In the genomic region with DNA sequence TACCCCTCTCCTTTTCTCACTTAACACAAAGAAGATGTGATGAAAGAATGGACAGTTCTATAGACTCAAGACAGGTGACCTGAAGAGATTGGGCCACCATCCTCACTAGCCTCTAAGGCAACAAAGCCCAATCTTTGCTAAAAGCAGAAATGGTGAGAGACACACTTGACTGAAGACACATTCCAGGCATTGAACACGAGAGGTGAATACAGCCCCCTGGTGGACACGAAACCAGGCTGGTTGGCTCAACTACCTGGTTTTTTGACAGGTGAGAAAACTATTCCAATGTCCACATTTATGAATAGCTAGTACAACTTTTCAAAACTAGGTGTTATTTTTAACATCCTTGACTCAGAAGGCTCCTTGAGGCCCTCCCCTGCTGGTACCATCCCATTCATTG, we compare ENCODE assay signal across 11 mouse cellular contexts. TPM values are rescaled to one million over a fixed set of nuclear protein-coding genes. Genes with fewer than 3 reads are reported as not detected.
DNase-seq lines count a peak whose midpoint lies in the region; ATAC-seq and TF ChIP-seq lines count a peak whose summit lies in the region.
"Had no signal": no experiment of that assay in that cellular context is flagged by ENCODE, and none has a peak within 500 bp of the region (broad histone marks: within the 10 kb centered on the region; RNA-seq: fewer than 3 reads in every experiment).

No protein-coding gene starts in this region.

- 0 out of 2 replicates have a peak, but pooled peaks have one; percentile 25 for TF ChIP-seq CTCF in cerebellum, adult 2 months (IDR thresholded peaks at IDR 0.05; ENCODE audit: borderline replicate concordance, insufficient read depth, low read depth, low read length)
- TF ChIP-seq CTCF in kidney, postnatal 0 days (IDR thresholded peaks at IDR 0.05; ENCODE audit: low read depth) = peak; percentile 68

- no peak for ATAC-seq in limb, embryonic 11.5 days (ENCODE audit: insufficient number of reproducible peaks, low FRiP score, low TSS enrichment, low read depth)
- ATAC-seq in kidney, postnatal 0 days (replicated peaks; ENCODE audit: low FRiP score, low read depth) = no peak
- ATAC-seq: midbrain, embryonic 16.5 days had no signal

- TF ChIP-seq POLR2A in cerebellum, adult 2 months (IDR thresholded peaks at IDR 0.05; ENCODE audit: borderline replicate concordance, insufficient read depth, low read length) = no peak

- H3K36me3 ChIP-seq in limb, embryonic 11.5 days (ENCODE audit: control insufficient read depth, insufficient read depth, low read length) = peaks cover 3% of the 10 kb centered on the region; the same call in 1 of the 2 replicates
- peaks cover 35% of the 10 kb centered on the region for H3K36me3 ChIP-seq in limb, embryonic 10.5 days
- no peaks in the 10 kb centered on the region for H3K36me3 ChIP-seq in kidney, postnatal 0 days (ENCODE audit: insufficient read depth, low read length)
- no peaks in the 10 kb centered on the region for H3K36me3 ChIP-seq in splenic B cell, adult 2 months (ENCODE audit: control insufficient read depth, insufficient read depth, low read length, poor library complexity, severe bottlenecking)

- no peaks in the 10 kb centered on the region for H3K4me1 ChIP-seq in cerebellum, adult 2 months (ENCODE audit: control insufficient read depth, insufficient read depth, low read length)
- H3K4me1 ChIP-seq in limb, embryonic 11.5 days (ENCODE audit: control insufficient read depth, insufficient read depth, low read length) = peaks cover 2% of the 10 kb centered on the region; the same call in 1 of the 2 replicates
- H3K4me1 ChIP-seq in limb, embryonic 10.5 days = peaks cover 23% of the 10 kb centered on the region
- H3K4me1 ChIP-seq in kidney, postnatal 0 days (replicated peaks; ENCODE audit: insufficient read depth, low read length) = no peaks in the 10 kb centered on the region

- no peak overlapping the region for H3K9ac ChIP-seq in limb, embryonic 11.5 days (ENCODE audit: low read length)
- no peak overlapping the region for H3K9ac ChIP-seq in kidney, postnatal 0 days (ENCODE audit: low read depth, low read length)

- H3K4me3 ChIP-seq in cerebellum, adult 2 months (replicated peaks; ENCODE audit: insufficient read depth, low read depth, low read length) = no peak overlapping the region
- no peak overlapping the region for H3K4me3 ChIP-seq in limb, embryonic 11.5 days (ENCODE audit: low read depth, low read length)
- no peak overlapping the region for H3K4me3 ChIP-seq in limb, embryonic 10.5 days
- H3K4me3 ChIP-seq in kidney, postnatal 0 days (replicated peaks; ENCODE audit: low read depth, low read length) = no peak overlapping the region

- H3K27ac ChIP-seq in cerebellum, adult 2 months (ENCODE audit: insufficient read depth, low read length) = no peak overlapping the region
- no peak overlapping the region for H3K27ac ChIP-seq in limb, embryonic 11.5 days (replicated peaks; ENCODE audit: low read depth, low read length)
- H3K27ac ChIP-seq in limb, embryonic 10.5 days = no peak overlapping the region
- no peak overlapping the region for H3K27ac ChIP-seq in kidney, postnatal 0 days

- H3K9me3 ChIP-seq in limb, embryonic 11.5 days (ENCODE audit: control insufficient read depth, low read length) = no peaks in the 10 kb centered on the region
- no peaks in the 10 kb centered on the region for H3K9me3 ChIP-seq in limb, embryonic 10.5 days (replicated peaks)
- H3K9me3 ChIP-seq in kidney, postnatal 0 days (replicated peaks; ENCODE audit: low read length) = no peaks in the 10 kb centered on the region

- 46% methylated on average over 2 of the region's 2 CpGs for WGBS in cerebellum, adult 2 months
- WGBS in limb, embryonic 11.5 days = 91% methylated on average over 2 of the region's 2 CpGs
- WGBS in limb, embryonic 10.5 days = 75% methylated on average over 2 of the region's 2 CpGs
- 55% methylated on average over 2 of the region's 2 CpGs for WGBS in kidney, postnatal 0 days

- DNase-seq in cerebellum, adult 2 months = no peak
- DNase-seq in cerebellum, adult 9-11 months = no peak
- DNase-seq in limb, embryonic 11.5 days (ENCODE audit: low spot score) = peak; percentile 33
- DNase-seq in limb, embryonic 10.5 days (ENCODE audit: low spot score) = no peak
- DNase-seq in kidney, postnatal 0 days (ENCODE audit: low spot score) = peak; percentile 33
- peak; percentile 57 for DNase-seq in splenic B cell, adult 2 months (ENCODE audit: low read depth, low spot score)
- no peak for DNase-seq in cerebellum, adult 9-10 months
- DNase-seq in left cerebral cortex, adult 9 months (ENCODE audit: low spot score in 2 of 2) = no peak
- DNase-seq: adrenal gland, adult 2 months; right cerebral cortex, adult 18-20 months had no signal

- no peaks in the 10 kb centered on the region for H3K27me3 ChIP-seq in cerebellum, adult 2 months (ENCODE audit: control insufficient read depth, insufficient read depth, low read length)
- no peaks in the 10 kb centered on the region for H3K27me3 ChIP-seq in limb, embryonic 11.5 days (ENCODE audit: control insufficient read depth, insufficient read depth, low read length)
- H3K27me3 ChIP-seq in limb, embryonic 10.5 days (ENCODE audit: low read depth, poor library complexity, severe bottlenecking) = no peaks in the 10 kb centered on the region
- H3K27me3 ChIP-seq in kidney, postnatal 0 days (ENCODE audit: insufficient read depth, low read length) = no peaks in the 10 kb centered on the region
- no peaks in the 10 kb centered on the region for H3K27me3 ChIP-seq in splenic B cell, adult 2 months (ENCODE audit: control insufficient read depth, insufficient read depth, low read length, poor library complexity, severe bottlenecking)

- H3K4me2 ChIP-seq in limb, embryonic 11.5 days (ENCODE audit: low read depth, severe bottlenecking) = no peak overlapping the region
- H3K4me2 ChIP-seq in kidney, postnatal 0 days (ENCODE audit: low read length) = no peak overlapping the region

RNA-seq across cellular contexts. Expression of gene Habp4, which starts 43.1 kb away (rescaled TPM):
- 187 and 213 TPM in 2 replicates for polyA plus RNA-seq in cerebellum, adult 2 months (2012; rRNA removed)
- polyA plus RNA-seq in limb, embryonic 11.5 days (2014; fragmentation: Nextera tagmentation; extraction: Ambion mirVana) = 24.2 and 24.4 TPM in 2 replicates
- 14.5 and 18.4 TPM in 2 replicates for polyA plus RNA-seq in limb, embryonic 10.5 days (2016; fragmentation: Nextera tagmentation; extraction: Ambion mirVana)
- 32.2 and 37.4 TPM in 2 replicates for polyA plus RNA-seq in kidney, postnatal 0 days (2015; fragmentation: Nextera tagmentation; extraction: Ambion mirVana)

RNA-seq across cellular contexts. Expression of gene Zfp367, which starts 51.7 kb away (rescaled TPM):
- 28.9 and 29.9 TPM in 2 replicates for polyA plus RNA-seq in cerebellum, adult 2 months (2012; rRNA removed)
- 15.1 and 15.3 TPM in 2 replicates for polyA plus RNA-seq in limb, embryonic 11.5 days (2014; fragmentation: Nextera tagmentation; extraction: Ambion mirVana)
- 11.2 and 12.6 TPM in 2 replicates for polyA plus RNA-seq in limb, embryonic 10.5 days (2016; fragmentation: Nextera tagmentation; extraction: Ambion mirVana)
- polyA plus RNA-seq in kidney, postnatal 0 days (2015; fragmentation: Nextera tagmentation; extraction: Ambion mirVana) = 13.1 and 15.2 TPM in 2 replicates

Comparison
In these comparisons a context has a peak if more than half of its experiments do, and no peak if none do; other contexts are left out.
1. DNase-seq: peak in limb, embryonic 11.5 days (single experiment), kidney, postnatal 0 days (single experiment) and splenic B cell, adult 2 months (single experiment); none in cerebellum, adult 2 months (0 of 2), cerebellum, adult 9-11 months (single experiment), limb, embryonic 10.5 days (single experiment), cerebellum, adult 9-10 months (single experiment) and left cerebral cortex, adult 9 months (0 of 2).